Mouse (Mus musculus) E14TG2a.4 (cell line): ENCODE results near the gene Sec1.

Experiments
- H3K27me3 ChIP-seq: 2 replicates; pipeline ENCODE4 v1.6.1; 2014; ENCODE audit warnings: low read length, control low read depth; ENCODE audit not compliant: insufficient read depth
- H3K36me3 ChIP-seq: 2 replicates; pipeline ENCODE4 v1.6.1; 2014; ENCODE audit warnings: low read length, control low read depth; ENCODE audit not compliant: insufficient read depth
- H3K4me1 ChIP-seq: replicated peaks from 2 replicates; pipeline ENCODE4 v1.6.1; 2014; ENCODE audit warnings: low read depth, low read length, control low read depth
- H3K4me3 ChIP-seq: replicated peaks from 2 replicates; pipeline ENCODE4 v1.5.1; 2014; ENCODE audit warnings: mild to moderate bottlenecking, low read length
- H3K9me3 ChIP-seq: 2 replicates; pipeline ENCODE4 v1.6.1; 2014; ENCODE audit warnings: low read length, control low read depth
- CTCF ChIP-seq: conservative IDR thresholded peaks from 2 replicates; pipeline ENCODE4 v1.5.1; 2014; ENCODE audit warnings: low read length
- NANOG ChIP-seq: IDR thresholded peaks from 2 replicates; pipeline ENCODE4 v1.6.1; 2014; ENCODE audit warnings: borderline replicate concordance, low read length, mixed read lengths
- POU5F1 ChIP-seq: IDR thresholded peaks from 2 replicates; pipeline ENCODE4 v1.6.1; 2014; ENCODE audit warnings: low read length, borderline replicate concordance

The Sec1 gene

DNA sequence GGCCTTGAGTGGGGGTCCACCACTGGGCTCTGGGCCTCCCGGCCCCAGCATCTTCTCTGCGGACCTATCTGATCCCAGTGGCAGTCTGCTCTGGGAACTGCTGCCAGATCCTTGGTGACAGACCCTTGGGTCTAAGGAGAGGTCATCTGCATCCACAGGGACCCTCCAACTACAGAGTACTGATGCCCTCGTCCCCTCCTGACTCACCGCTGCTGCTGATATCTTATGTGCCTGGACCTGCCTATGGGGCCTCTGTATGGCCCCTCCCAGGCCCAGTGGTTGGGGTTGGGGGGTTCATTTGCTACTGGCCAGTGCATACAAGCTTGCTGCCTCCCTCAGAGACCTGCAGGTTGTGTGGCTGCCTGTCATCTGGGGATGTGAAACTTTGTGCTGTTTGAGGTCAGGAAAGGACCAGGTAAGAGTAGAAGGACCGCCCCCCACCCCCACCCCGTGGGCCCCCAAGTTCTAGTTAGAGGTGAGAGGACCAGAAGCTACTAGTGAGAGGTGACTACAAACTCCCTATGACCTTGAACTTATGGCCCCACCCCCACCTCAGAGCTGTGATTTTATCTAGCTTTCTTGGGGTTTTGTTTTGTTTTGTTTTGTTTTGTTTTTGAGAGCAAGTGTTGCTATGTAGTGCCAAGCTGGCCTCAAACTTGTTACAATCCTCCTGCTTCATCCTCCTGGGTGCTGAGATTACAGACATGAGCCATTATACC is 49.2 kb downstream of the Sec1 start:
- H3K9me3 ChIP-seq: peaks cover 14% of the 10 kb centered on the region
- H3K4me3 ChIP-seq: peak overlapping the region; percentile 73
- H3K4me1 ChIP-seq: peaks cover 49% of the 10 kb centered on the region
- peaks cover 58% of the 10 kb centered on the region for H3K27me3 ChIP-seq
- TF ChIP-seq CTCF (no peak), POU5F1 (no peak), NANOG (no peak)
- no peaks in the 10 kb centered on the region for H3K36me3 ChIP-seq

DNA sequence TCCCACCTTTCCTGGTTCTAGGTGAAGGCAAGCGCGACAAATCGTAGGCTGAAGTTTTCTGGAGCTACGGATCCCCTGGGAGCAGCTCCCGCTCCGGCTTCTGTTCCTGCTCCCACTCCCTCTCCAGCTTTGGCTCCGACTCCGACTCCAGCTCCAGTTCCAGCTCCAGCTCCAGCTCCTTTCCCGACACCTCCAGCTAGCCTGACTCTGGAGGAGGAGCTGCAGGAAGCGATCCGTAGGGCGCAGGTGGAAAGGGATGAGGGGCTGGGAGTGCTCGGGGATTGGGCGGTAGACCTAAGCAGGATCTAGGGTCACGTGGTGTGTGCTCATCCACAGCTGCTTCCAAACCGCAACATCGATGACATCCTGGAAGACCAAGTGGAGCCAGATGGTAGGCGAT is 50.0 kb downstream of the Sec1 start:
- Histone ChIP-seq H3K4me3 (peak overlapping the region; percentile 73), H3K27me3 (peaks cover 58% of the 10 kb centered on the region), H3K4me1 (peaks cover 57% of the 10 kb centered on the region), H3K9me3 (peaks cover 14% of the 10 kb centered on the region), H3K36me3 (no peaks in the 10 kb centered on the region)
- TF ChIP-seq CTCF: no peak
- TF ChIP-seq POU5F1: no peak
- no peak for TF ChIP-seq NANOG

DNA sequence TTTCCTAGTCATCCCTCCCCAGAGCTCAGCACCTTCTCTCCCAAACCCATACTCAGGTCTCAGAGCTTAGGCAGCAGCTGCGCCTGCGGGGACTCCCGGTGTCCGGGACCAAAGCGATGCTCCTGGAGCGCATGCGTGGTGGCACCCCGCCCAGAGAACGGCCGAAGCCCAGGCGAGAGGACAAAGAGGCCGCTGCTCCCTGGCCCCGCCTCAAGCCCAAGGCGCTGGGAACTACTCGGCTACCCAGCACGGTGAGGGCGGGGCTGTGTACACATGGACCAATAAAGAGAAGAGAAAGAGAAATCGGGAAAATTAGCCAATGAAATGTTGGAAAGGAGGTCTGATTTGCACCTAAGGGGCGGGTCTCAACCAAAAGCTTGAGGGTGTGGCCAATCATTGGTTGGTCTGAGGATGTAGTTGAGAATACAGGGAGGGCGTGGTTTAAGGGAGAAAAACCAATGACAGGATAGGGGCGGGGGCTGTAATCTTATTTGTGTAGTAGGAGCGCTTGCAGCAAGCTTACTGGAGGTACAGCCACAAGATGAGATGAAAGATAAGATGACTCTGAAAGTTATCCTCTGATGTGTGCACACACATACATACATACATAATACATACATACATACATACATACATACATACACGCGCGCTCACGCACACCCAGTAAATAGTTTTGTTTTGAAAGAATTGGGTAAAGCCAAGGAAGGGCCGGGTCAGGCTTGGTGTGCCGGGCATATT is 50.6 kb downstream of the Sec1 start:
- TF ChIP-seq CTCF: no peak
- TF ChIP-seq POU5F1: no peak
- no peak for TF ChIP-seq NANOG
- Histone ChIP-seq H3K9me3 (peaks cover 12% of the 10 kb centered on the region), H3K27me3 (peaks cover 58% of the 10 kb centered on the region), H3K4me3 (peak overlapping the region; percentile 73), H3K36me3 (no peaks in the 10 kb centered on the region), H3K4me1 (peaks cover 63% of the 10 kb centered on the region)

DNA sequence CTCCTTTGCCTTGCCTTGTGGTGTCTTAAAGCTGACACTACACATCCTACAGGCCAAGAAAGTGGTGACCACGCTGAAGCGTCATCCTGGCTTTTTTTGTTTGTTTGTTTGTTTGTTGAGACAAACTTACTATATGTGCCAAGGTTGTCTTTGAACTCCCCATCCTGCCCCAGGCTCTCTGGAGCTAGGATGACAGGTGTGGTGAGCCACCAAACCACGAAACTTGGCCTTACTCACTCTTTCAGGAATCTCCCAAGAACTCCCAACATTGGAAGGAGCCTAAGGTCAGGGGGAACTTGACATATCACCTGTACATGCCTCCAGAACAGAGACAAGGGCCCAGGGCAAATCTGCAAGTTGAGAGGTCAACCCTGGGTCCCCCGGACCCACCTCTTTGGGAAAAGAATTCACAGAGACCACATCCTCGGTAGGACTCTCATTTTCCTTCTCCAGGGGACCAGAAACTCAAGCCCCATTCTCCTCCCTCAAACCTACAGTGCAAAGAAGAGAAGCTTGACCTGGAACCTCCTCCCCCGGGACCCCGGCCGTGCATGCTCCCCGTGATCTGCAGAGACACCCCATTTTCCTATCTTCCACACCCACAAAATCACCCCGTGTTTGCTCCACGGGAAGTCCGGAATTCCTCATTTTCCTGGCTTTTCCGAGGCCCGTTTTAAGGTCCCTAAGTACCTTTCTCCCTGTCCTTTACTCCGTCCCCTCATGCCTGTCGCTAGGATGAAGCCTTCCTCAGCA is 51.5 kb downstream of the Sec1 start:
- H3K4me1 ChIP-seq: peaks cover 71% of the 10 kb centered on the region
- H3K9me3 ChIP-seq: peaks cover 5% of the 10 kb centered on the region
- peaks cover 2% of the 10 kb centered on the region for H3K36me3 ChIP-seq
- no peak for TF ChIP-seq NANOG
- TF ChIP-seq CTCF: no peak
- TF ChIP-seq POU5F1: no peak
- H3K27me3 ChIP-seq: peaks cover 60% of the 10 kb centered on the region
- H3K4me3 ChIP-seq: peak overlapping the region; percentile 73

DNA sequence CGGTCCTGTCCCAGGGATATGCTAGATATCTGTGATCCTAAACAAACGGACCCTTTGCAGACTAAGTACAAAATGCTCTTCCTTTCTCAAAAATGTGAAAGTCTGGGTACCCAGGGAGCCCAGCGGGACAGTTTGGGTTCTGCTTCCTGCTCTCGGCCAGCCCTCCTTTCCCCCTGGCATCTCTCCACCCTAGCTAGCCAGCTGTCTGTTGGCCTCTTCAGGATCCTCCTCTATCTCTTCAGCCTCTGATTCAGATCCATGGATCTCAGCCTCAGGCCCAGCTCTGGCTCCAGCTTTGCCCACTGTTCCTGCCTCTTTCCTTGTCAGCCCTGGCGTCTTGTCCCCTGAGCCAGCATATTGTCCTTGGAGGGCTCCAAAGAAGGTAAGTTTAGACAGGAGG is 52.1 kb downstream of the Sec1 start:
- Histone ChIP-seq H3K9me3 (no peaks in the 10 kb centered on the region), H3K27me3 (peaks cover 55% of the 10 kb centered on the region), H3K4me1 (peaks cover 71% of the 10 kb centered on the region), H3K4me3 (no peak overlapping the region), H3K36me3 (peaks cover 8% of the 10 kb centered on the region)
- TF ChIP-seq NANOG (no peak), POU5F1 (no peak), CTCF (no peak)

DNA sequence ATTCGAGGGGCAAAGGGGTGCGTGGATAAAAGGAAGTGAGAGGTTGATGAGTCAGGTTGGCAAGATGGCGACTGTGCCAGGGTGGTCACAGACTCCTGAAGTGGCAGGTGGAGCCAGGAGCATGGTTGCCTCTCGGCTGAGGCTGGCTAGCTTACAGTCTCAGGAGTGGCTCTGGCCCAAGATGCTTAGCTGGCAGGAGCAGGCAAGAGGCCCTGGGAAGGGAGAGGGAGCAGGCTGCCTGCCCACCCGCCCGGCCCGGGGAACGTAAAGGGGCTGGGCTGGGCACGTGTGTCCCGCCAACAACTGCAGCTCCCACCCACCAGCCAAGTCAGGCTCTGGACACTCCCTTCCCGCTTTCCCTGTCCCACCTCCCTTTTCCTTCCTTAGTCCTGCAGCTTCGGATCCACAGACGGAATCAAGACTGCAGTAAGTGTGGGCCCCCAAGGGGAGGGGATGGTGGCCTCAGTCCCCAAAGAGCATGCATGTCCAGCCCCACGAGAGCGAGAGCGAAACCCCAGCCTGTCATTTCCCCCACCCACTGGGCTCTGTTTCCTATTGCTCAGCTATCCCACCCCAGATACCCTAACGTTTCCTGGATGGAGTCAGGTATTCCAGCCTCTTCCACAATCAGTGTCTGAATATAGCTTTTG is 52.7 kb downstream of the Sec1 start:
- Histone ChIP-seq H3K9me3 (no peaks in the 10 kb centered on the region), H3K27me3 (peaks cover 52% of the 10 kb centered on the region), H3K4me3 (no peak overlapping the region), H3K4me1 (peaks cover 75% of the 10 kb centered on the region), H3K36me3 (peaks cover 14% of the 10 kb centered on the region)
- no peak for TF ChIP-seq CTCF
- TF ChIP-seq NANOG: no peak
- TF ChIP-seq POU5F1: no peak

DNA sequence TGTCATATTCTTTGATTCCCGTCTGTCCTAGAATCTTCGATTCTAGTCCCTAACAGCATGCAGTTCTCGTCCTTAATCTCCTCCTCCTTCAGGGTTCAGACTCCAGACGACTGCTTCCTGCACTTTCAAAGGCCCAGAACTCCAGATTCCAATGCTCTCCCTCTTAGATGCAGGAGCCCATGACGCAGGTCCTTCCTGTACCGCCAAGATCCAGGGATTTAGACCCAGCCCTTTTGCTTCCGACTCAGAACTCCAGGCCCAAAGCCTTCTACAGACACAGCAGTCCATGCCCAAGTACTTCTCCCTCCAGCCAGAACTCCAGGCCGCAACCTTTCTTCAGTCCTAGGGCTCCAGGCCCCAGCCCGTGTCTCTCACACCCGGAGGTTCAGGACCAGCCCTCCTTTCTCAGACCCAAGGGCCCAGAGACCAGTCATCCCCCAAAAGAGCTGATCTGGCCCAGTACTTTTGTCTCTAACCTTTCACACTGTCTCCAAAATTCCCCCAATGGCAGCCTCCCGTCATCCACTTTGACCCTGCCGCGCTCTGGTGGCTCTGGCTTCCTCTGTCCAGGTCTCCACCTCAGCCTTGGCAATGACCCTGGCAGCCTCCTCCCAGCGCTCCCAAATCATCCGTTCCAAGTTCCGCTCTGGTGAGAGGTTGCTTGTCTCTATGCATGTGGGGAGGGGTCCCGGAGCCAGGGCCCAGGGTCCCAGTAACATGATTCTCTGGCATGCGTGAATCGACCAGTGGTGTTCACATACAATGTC is 53.8 kb downstream of the Sec1 start:
- H3K36me3 ChIP-seq: peaks cover 16% of the 10 kb centered on the region
- H3K9me3 ChIP-seq: no peaks in the 10 kb centered on the region
- TF ChIP-seq NANOG (no peak), POU5F1 (no peak), CTCF (no peak)
- H3K27me3 ChIP-seq: peaks cover 52% of the 10 kb centered on the region
- H3K4me3 ChIP-seq: no peak overlapping the region
- H3K4me1 ChIP-seq: peaks cover 87% of the 10 kb centered on the region
